Mouse (Mus musculus) forebrain, embryonic 16.5 days (tissue): ENCODE measurements at regions not wholly inside any gene's neighbourhood (a gene's known extent, or its start where the extent isn't known, plus 50 kb on each side); places are given as distances from the start of the nearest gene placed in this dataset.

Experiments used
- ATAC-seq: fragments of 200-750 bp; cut with Nextera tagmentation; 2 replicates; pipeline ENCODE4 v1.8.0; 2017; ENCODE audit warnings: mild to moderate bottlenecking, moderate library complexity
- H3K27ac ChIP-seq: fragments of 300-500 bp; sonication (generic); 2 replicates; pipeline ENCODE4 v1.5.1; 2014; ENCODE audit warnings: low read length, control low read depth
- H3K27me3 ChIP-seq: fragments of 300-500 bp; sonication (generic); replicated peaks from 2 replicates; pipeline ENCODE4 v1.6.1; 2014; ENCODE audit warnings: low read length; ENCODE audit not compliant: control insufficient read depth, insufficient read depth
- H3K36me3 ChIP-seq: fragments of 300-500 bp; sonication (generic); 2 replicates; pipeline ENCODE4 v1.6.1; 2014; ENCODE audit not compliant: control insufficient read depth, insufficient read depth
- H3K4me1 ChIP-seq: fragments of 300-500 bp; sonication (generic); replicated peaks from 2 replicates; pipeline ENCODE4 v1.6.1; 2014; ENCODE audit warnings: low read length; ENCODE audit not compliant: control insufficient read depth, insufficient read depth
- H3K4me2 ChIP-seq: fragments of 300-500 bp; sonication (generic); 2 replicates; pipeline ENCODE4 v1.6.1; 2014; ENCODE audit warnings: mild to moderate bottlenecking, low read length, control low read depth
- H3K4me3 ChIP-seq: fragments of 300-500 bp; sonication (generic); replicated peaks from 2 replicates; pipeline ENCODE4 v1.5.1; 2014; ENCODE audit warnings: mild to moderate bottlenecking, low read length, control low read depth
- H3K9ac ChIP-seq: fragments of 300-500 bp; sonication (generic); replicated peaks from 2 replicates; pipeline ENCODE4 v1.6.1; 2014; ENCODE audit warnings: low read depth, low read length, control low read depth
- H3K9me3 ChIP-seq: fragments of 300-500 bp; sonication (generic); 2 replicates; pipeline ENCODE4 v1.6.1; 2016; ENCODE audit warnings: low read length; ENCODE audit not compliant: control insufficient read depth
- WGBS: fragments of 180-500 bp; shearing (Covaris S2); extraction: QIAGEN DNeasy Blood & Tissue Kit; methylation state at CpG from one replicate; pipeline ENCODE4 v1.1.7; 2014; 5-methylcytosine and 5-hydroxymethylcytosine counted together

DNA sequence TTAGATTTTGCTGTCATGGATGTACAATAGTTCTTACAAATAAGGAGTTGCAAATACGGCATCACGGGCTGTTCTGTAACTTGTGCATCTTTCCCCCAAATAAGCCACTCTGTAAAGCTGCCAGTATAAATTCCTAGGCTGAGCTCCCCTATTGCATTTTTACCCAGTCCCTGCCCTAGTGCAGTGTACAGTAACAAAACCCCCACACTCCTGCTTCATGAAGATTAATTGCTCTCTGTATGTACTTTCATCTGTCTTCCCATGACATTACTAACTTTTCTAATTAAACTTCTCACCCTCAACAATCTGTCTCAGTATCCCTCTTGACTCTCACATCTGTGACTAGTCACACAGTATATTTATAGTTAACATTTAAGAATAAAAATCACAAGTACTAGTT, 73.4 kb downstream of the Tm4sf1 start:
- H3K9me3 ChIP-seq = no peaks in the 10 kb centered on the region
- ATAC-seq = no peak
- H3K27ac ChIP-seq = no peak overlapping the region
- no peak overlapping the region for H3K4me2 ChIP-seq
- H3K27me3 ChIP-seq = no peaks in the 10 kb centered on the region
- H3K36me3 ChIP-seq = no peaks in the 10 kb centered on the region
- H3K9ac ChIP-seq = no peak overlapping the region
- no peak overlapping the region for H3K4me3 ChIP-seq
- H3K4me1 ChIP-seq = no peaks in the 10 kb centered on the region
- 91% methylated on average over 2 of the region's 2 CpGs for WGBS

DNA sequence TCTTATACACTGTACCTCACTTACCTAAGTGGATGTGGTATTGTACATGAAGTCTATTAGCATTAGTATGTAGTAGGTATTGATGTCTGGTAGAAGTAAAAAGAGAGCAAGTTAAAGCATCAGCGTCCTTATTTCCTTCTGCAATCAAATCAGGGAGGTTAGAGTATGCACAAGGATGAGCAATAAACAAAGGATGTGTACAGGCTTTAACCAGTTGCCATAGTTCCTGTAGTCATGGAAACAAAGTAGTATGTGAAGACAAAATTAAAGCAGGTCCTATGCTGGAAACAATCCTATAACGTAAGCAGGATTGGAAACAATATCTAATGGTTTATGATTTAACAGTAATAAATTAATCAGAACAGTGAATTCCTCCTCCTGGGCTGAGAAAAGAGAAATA, 78.0 kb downstream of the Tm4sf1 start:
- WGBS = 51% methylated on average over 2 of the region's 2 CpGs
- no peaks in the 10 kb centered on the region for H3K27me3 ChIP-seq
- H3K4me3 ChIP-seq = no peak overlapping the region
- H3K27ac ChIP-seq = no peak overlapping the region
- H3K36me3 ChIP-seq = no peaks in the 10 kb centered on the region
- no peaks in the 10 kb centered on the region for H3K4me1 ChIP-seq
- H3K9me3 ChIP-seq = no peaks in the 10 kb centered on the region
- H3K4me2 ChIP-seq = no peak overlapping the region
- ATAC-seq = peak; percentile 66; the same call in 1 of the 2 replicates
- H3K9ac ChIP-seq = no peak overlapping the region

DNA sequence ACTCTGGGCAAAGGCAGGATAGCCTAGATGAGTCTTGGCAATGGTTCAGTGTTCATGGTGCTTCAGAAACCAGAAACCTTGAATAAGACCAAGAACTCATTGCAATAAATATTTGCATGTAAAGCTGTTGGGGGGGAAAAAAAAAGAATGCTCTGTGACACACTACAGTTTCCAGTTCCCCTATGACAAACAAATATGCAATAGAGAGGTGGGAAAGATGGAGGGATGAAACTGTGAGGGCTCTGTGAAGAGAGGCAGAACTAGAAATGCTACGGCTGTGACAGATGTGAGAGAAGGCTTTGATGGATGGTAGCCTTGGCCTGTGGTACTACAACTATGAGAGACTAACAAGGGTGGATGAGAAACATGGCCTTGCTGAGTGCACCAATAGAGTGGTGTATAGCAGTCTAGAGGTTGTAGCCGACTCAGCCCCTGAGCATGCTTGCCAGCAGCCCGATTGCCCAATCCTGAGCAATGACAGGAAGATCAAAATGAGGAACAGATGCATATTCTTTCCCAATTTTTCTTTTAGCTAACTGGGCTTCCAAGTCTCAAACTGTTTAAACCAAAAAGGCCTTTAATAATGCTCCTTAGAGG, 79.4 kb downstream of the Tm4sf1 start:
- no peak for ATAC-seq
- Histone ChIP-seq H3K36me3 (no peaks in the 10 kb centered on the region), H3K4me1 (no peaks in the 10 kb centered on the region), H3K9ac (no peak overlapping the region), H3K4me2 (no peak overlapping the region), H3K4me3 (no peak overlapping the region), H3K9me3 (no peaks in the 10 kb centered on the region), H3K27ac (no peak overlapping the region), H3K27me3 (no peaks in the 10 kb centered on the region)
- 93% methylated on average over 3 of the region's 3 CpGs for WGBS

DNA sequence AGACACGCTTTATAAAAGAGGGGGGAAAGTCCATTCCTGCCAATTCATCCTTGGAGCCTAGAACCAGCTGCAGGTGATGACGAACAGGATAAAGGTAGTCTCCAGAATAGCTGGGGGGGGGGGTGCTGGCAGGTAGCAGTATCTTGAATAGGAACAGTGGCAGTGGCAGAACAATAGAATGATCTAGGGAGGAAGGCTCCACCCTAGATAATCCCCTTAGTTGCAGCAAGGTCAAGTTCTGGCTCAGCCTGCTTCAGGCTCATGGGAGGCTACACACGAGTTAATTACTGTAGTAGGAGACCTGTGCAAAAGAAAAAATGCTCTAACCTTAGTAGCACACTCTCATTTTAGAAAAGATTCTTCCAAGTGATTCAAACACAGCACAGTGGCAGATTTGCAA, 83.4 kb downstream of the Tm4sf1 start:
- H3K4me2 ChIP-seq = no peak overlapping the region
- H3K9ac ChIP-seq = no peak overlapping the region
- no peaks in the 10 kb centered on the region for H3K36me3 ChIP-seq
- ATAC-seq = no peak
- H3K4me1 ChIP-seq = no peaks in the 10 kb centered on the region
- no peak overlapping the region for H3K4me3 ChIP-seq
- no peaks in the 10 kb centered on the region for H3K27me3 ChIP-seq
- 60% methylated on average over 3 of the region's 3 CpGs for whole genome bisulfite sequencing
- H3K9me3 ChIP-seq = no peaks in the 10 kb centered on the region
- no peak overlapping the region for H3K27ac ChIP-seq

DNA sequence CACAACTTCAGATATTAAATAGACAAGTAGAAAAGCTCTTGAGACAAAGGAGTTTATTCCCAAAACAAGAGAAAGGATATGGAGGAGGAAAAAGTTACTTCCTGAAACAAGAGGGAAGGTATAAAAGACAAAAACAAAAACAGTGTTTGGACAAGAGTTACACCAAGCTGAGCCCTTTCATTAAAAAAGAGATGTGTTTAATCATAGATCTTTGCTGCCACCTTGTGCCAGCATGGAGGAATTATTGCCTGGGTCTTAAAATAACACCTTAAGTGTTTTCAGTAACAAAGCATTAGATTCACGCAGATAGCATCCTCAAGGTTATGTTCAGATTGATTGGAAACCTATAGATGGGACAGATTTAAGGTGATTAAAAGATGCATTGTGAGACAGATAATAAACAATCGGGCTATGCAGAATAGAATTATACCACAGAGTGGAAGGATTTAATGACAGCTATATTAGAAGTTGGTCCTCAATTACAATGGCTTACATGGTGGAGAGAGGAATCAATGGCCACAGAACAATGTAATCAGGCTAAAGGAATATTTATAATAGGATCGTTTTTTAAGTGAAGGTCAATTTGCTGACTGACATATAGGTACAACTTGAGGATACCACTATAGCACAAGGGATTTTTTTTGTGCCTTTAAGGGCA, 97.6 kb downstream of the Tm4sf1 start:
- Histone ChIP-seq H3K4me1 (no peaks in the 10 kb centered on the region), H3K36me3 (no peaks in the 10 kb centered on the region), H3K4me3 (no peak overlapping the region), H3K9ac (no peak overlapping the region), H3K27me3 (no peaks in the 10 kb centered on the region), H3K27ac (no peak overlapping the region), H3K9me3 (no peaks in the 10 kb centered on the region), H3K4me2 (no peak overlapping the region)
- WGBS = 25% methylated on average over 3 of the region's 3 CpGs
- ATAC-seq = peak; percentile 63

DNA sequence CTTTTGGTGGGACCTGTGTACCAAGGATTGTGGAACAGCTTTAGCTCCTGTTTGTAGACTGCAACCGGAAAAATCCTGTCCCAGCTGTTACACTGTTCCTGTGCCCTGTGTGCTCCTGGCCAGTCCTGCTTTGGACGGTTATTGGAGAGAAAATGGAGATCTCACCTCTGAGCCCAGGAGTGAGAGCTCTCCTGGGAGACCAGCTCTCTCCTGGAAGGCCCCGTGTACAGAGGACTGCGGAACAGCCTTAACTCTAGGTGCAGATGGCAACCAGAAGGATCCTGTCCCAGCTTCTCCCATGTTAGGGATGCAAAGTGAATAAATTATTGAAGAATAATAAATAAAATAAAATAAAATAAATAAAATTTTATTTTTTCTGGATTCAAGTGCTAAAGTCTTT, 98.4 kb downstream of the Tm4sf1 start:
- no peaks in the 10 kb centered on the region for H3K27me3 ChIP-seq
- H3K36me3 ChIP-seq = no peaks in the 10 kb centered on the region
- no peaks in the 10 kb centered on the region for H3K9me3 ChIP-seq
- no peak overlapping the region for H3K27ac ChIP-seq
- no peak overlapping the region for H3K4me3 ChIP-seq
- no peak overlapping the region for H3K4me2 ChIP-seq
- no peak; the same call in 1 of the 2 replicates for ATAC-seq
- 78% methylated on average over 4 of the region's 4 CpGs for WGBS
- H3K4me1 ChIP-seq = no peaks in the 10 kb centered on the region
- no peak overlapping the region for H3K9ac ChIP-seq

DNA sequence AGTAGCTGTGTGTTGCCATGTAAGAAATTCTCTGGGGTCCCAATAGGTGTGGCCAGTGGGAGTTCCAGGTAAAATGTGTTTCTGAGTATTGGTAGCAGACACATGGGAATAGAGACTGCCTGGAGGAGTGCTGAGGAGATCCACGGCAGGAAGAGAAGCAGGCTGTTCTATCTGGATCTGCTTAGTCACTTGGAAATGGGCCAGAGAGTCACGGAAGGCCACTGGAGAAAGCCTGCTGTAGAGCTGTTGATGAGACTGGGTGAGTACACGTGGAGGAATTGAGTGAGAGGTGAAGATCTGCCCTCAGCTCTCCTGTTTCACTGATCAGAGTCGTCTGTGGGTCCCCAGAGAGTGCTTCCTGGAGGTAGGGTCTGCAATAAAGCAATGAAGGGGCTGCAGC, 120.2 kb downstream of the Tm4sf1 start:
- no peaks in the 10 kb centered on the region for H3K4me1 ChIP-seq
- H3K9ac ChIP-seq = no peak overlapping the region
- H3K9me3 ChIP-seq = no peaks in the 10 kb centered on the region
- H3K4me2 ChIP-seq = no peak overlapping the region
- no peak overlapping the region for H3K27ac ChIP-seq
- 64% methylated on average over 4 of the region's 4 CpGs for WGBS
- H3K27me3 ChIP-seq = no peaks in the 10 kb centered on the region
- H3K4me3 ChIP-seq = no peak overlapping the region
- H3K36me3 ChIP-seq = no peaks in the 10 kb centered on the region
- ATAC-seq = no peak

DNA sequence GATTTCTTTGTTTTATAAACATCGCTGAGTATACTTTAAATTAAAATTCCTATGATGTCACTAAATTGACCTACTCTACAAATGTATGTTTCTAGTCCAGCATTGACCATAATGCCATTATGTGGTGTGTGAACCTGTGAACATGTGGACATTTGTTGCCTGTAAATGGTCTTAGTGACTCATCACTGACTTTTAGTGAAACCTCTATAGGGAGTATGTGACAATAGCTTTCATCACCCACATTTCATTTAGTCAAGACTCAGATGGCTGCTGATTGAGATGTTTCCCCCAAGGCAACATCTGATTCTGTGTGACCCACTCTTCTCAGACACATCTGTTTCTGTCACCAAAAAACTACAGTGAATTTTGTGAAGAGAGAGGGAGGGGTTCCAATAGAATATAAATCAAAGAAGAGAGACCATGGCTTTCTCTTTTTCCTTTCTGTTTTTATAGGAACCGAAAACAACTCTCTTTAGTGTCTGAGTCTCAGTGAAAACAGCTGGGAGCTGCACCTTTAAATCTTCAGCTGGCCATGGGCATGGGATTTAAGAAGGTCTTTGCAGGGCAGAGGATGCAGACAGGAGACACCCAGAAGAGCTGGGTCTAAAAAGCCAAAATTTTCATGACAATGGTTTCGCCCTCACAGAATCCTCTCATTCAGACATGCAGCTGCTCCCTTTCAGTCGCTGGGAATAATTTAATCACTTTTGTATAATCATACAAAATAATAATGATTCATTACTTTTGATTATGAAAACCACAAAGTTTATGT, 148.4 kb downstream of the Tm4sf1 start:
- Histone ChIP-seq H3K4me1 (no peaks in the 10 kb centered on the region), H3K27ac (peak overlapping the region; percentile 41; the same call in 1 of the 2 replicates), H3K9ac (no peak overlapping the region), H3K4me3 (no peak overlapping the region), H3K27me3 (no peaks in the 10 kb centered on the region), H3K9me3 (no peaks in the 10 kb centered on the region), H3K36me3 (no peaks in the 10 kb centered on the region), H3K4me2 (no peak overlapping the region)
- 44% methylated on average over 4 of the region's 4 CpGs for WGBS
- ATAC-seq = peak; percentile 55; the same call in 1 of the 2 replicates

DNA sequence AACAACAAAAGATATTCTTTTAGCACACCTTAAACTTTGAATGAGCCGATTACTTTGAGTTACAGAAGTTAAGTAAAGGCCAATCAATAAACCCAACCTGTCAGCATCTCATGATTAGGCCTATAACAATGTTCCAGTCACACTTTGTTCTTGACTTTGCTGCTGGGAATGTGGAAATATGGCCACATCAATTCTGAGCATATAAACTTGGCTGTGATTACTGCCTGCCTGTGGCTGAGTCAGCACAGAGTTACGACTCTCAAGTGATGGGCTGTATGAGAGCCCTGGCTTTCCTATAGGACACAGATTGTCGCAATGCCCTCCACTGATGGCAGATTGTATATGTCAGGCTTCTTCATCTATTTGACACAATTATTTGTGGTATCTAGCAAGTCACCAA, 152.6 kb downstream of the Tm4sf1 start:
- H3K4me1 ChIP-seq = no peaks in the 10 kb centered on the region
- no peak for ATAC-seq
- H3K36me3 ChIP-seq = no peaks in the 10 kb centered on the region
- 77% methylated on average over 3 of the region's 3 CpGs for WGBS
- H3K4me2 ChIP-seq = no peak overlapping the region
- no peak overlapping the region for H3K9ac ChIP-seq
- no peak overlapping the region for H3K4me3 ChIP-seq
- H3K9me3 ChIP-seq = no peaks in the 10 kb centered on the region
- H3K27ac ChIP-seq = no peak overlapping the region
- H3K27me3 ChIP-seq = no peaks in the 10 kb centered on the region
